Mouse (Mus musculus): ENCODE measurements around the gene Trub2.

DNA sequence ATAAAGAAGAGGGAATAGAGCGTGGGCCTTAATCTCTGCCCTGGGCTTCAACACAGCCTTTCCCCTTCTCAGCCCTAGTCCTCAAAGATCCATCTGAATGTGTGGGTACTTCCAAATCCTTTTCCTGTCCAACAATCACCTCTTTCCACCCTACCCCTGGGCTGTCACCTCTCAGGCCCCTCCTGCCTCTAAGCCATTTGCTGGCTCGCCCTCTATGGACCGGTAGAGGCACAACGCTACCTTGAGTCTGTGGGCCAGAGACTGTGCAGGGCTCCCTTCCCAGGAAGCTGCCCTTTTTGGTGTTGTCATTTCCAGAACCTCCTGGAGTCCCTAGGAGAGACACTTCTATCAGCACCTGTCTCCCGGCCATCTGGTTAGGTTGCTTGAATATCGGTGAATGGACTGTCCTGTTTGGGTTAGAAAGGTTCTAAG, 15.1 kb upstream of the Trub2 start:
- no peak for TF ChIP-seq POLR2A (IDR thresholded peaks at IDR 0.05; ENCODE audit: low read depth, low read length)
- TF ChIP-seq CTCF (IDR thresholded peaks at IDR 0.05; ENCODE audit: borderline replicate concordance, insufficient read depth, low read length): peak; percentile 56; the same call in 1 of the 2 replicates
